Mouse (Mus musculus): ENCODE measurements at regions not wholly inside any gene's neighbourhood (a gene's known extent, or its start where the extent isn't known, plus 50 kb on each side); places are given as distances from the start of the nearest gene placed in this dataset.
"Not testable (repeated sequence)": the region's sequence is repeated elsewhere in the genome, so short reads cannot be mapped to it uniquely, and the experiment has no call there.

GRCm38 (mm10) chr4:8462414-8462813 lies 223.6 kb upstream of the Car8 start:
- not testable (repeated sequence) for H3K4me1 ChIP-seq; H3K9me3 ChIP-seq; H3K27ac ChIP-seq; DNase-seq (ENCODE audit: low spot score); H3K36me3 ChIP-seq; H3K27me3 ChIP-seq (ENCODE audit: insufficient read depth, poor library complexity, severe bottlenecking); H3K4me3 ChIP-seq
- 88% methylated on average over 6 of the region's 6 CpGs for WGBS

GRCm38 (mm10) chr4:8454346-8454745 lies 215.5 kb upstream of the Car8 start:
- WGBS = 80% methylated on average over 2 of the region's 2 CpGs
- DNase-seq (ENCODE audit: low spot score) = no peak
- Histone ChIP-seq H3K27me3 (ENCODE audit: insufficient read depth, poor library complexity, severe bottlenecking) (no peaks in the 10 kb centered on the region), H3K36me3 (no peaks in the 10 kb centered on the region), H3K4me3 (no peak overlapping the region), H3K27ac (no peak overlapping the region), H3K4me1 (no peaks in the 10 kb centered on the region), H3K9me3 (no peaks in the 10 kb centered on the region)

GRCm38 (mm10) chr4:8432393-8432792 lies 193.6 kb upstream of the Car8 start:
- no peaks in the 10 kb centered on the region for H3K9me3 ChIP-seq
- WGBS = 45% methylated on average over 2 of the region's 2 CpGs

GRCm38 (mm10) chr4:8431032-8431332 lies 192.1 kb upstream of the Car8 start:
- 38% methylated on average over 1 of the region's 1 CpGs for WGBS
- DNase-seq (ENCODE audit: low spot score) = no peak
- no peaks in the 10 kb centered on the region for H3K27me3 ChIP-seq (ENCODE audit: insufficient read depth, poor library complexity, severe bottlenecking)
- no peaks in the 10 kb centered on the region for H3K36me3 ChIP-seq
- no peaks in the 10 kb centered on the region for H3K9me3 ChIP-seq
- H3K4me3 ChIP-seq = no peak overlapping the region
- H3K27ac ChIP-seq = no peak overlapping the region
- H3K4me1 ChIP-seq = peaks cover 4% of the 10 kb centered on the region; the same call in 1 of the 2 replicates

More at GRCm38 (mm10) chr4:8432393-8432792, 193.6 kb upstream of the Car8 start:
- peaks cover 4% of the 10 kb centered on the region; the same call in 1 of the 2 replicates for H3K4me1 ChIP-seq
- DNase-seq (ENCODE audit: low spot score) = no peak
- no peaks in the 10 kb centered on the region for H3K27me3 ChIP-seq (ENCODE audit: insufficient read depth, poor library complexity, severe bottlenecking)
- no peak overlapping the region for H3K27ac ChIP-seq
- H3K36me3 ChIP-seq = no peaks in the 10 kb centered on the region
- no peak overlapping the region for H3K4me3 ChIP-seq

- no peaks in the 10 kb centered on the region for H3K36me3 ChIP-seq
- 86% methylated on average over 4 of the region's 4 CpGs for WGBS
- no peaks in the 10 kb centered on the region for H3K9me3 ChIP-seq
- H3K4me1 ChIP-seq = peaks cover 4% of the 10 kb centered on the region; the same call in 1 of the 2 replicates
- H3K27ac ChIP-seq = no peak overlapping the region
- no peaks in the 10 kb centered on the region for H3K27me3 ChIP-seq (ENCODE audit: insufficient read depth, poor library complexity, severe bottlenecking)
- H3K4me3 ChIP-seq = no peak overlapping the region
- DNase-seq (ENCODE audit: low spot score) = no peak
Measured at GRCm38 (mm10) chr4:8430269-8431031, 191.6 kb upstream of the Car8 start.

- H3K4me1 ChIP-seq = peaks cover 4% of the 10 kb centered on the region; the same call in 1 of the 2 replicates
- H3K27ac ChIP-seq = no peak overlapping the region
- H3K27me3 ChIP-seq (ENCODE audit: insufficient read depth, poor library complexity, severe bottlenecking) = no peaks in the 10 kb centered on the region
- H3K4me3 ChIP-seq = no peak overlapping the region
- H3K9me3 ChIP-seq = no peaks in the 10 kb centered on the region
- DNase-seq (ENCODE audit: low spot score) = no peak
- H3K36me3 ChIP-seq = no peaks in the 10 kb centered on the region
- WGBS = 64% methylated on average over 5 of the region's 5 CpGs
Measured at GRCm38 (mm10) chr4:8429771-8430170, 190.9 kb upstream of the Car8 start.

GRCm38 (mm10) chr4:8428629-8429523 lies 190.0 kb upstream of the Car8 start:
- H3K4me3 ChIP-seq = no peak overlapping the region
- H3K9me3 ChIP-seq = no peaks in the 10 kb centered on the region
- DNase-seq (ENCODE audit: low spot score) = no peak
- no peak overlapping the region for H3K27ac ChIP-seq
- H3K4me1 ChIP-seq = peaks cover 4% of the 10 kb centered on the region; the same call in 1 of the 2 replicates
- WGBS = 85% methylated on average over 11 of the region's 11 CpGs
- H3K27me3 ChIP-seq (ENCODE audit: insufficient read depth, poor library complexity, severe bottlenecking) = no peaks in the 10 kb centered on the region
- H3K36me3 ChIP-seq = no peaks in the 10 kb centered on the region

- Histone ChIP-seq H3K4me1 (peaks cover 4% of the 10 kb centered on the region; the same call in 1 of the 2 replicates), H3K36me3 (no peaks in the 10 kb centered on the region), H3K27ac (no peak overlapping the region), H3K27me3 (ENCODE audit: insufficient read depth, poor library complexity, severe bottlenecking) (no peaks in the 10 kb centered on the region), H3K9me3 (no peaks in the 10 kb centered on the region), H3K4me3 (no peak overlapping the region)
- DNase-seq (ENCODE audit: low spot score) = no peak
- WGBS = 57% methylated on average over 4 of the region's 4 CpGs
Measured at GRCm38 (mm10) chr4:8427812-8428211, 189.0 kb upstream of the Car8 start.

- peaks cover 2% of the 10 kb centered on the region; the same call in 1 of the 2 replicates for H3K4me1 ChIP-seq
- H3K4me3 ChIP-seq = no peak overlapping the region
- H3K36me3 ChIP-seq = no peaks in the 10 kb centered on the region
- H3K27ac ChIP-seq = no peak overlapping the region
- H3K9me3 ChIP-seq = no peaks in the 10 kb centered on the region
- DNase-seq (ENCODE audit: low spot score) = no peak
- WGBS = 66% methylated on average over 16 of the region's 16 CpGs
- no peaks in the 10 kb centered on the region for H3K27me3 ChIP-seq (ENCODE audit: insufficient read depth, poor library complexity, severe bottlenecking)
Measured at GRCm38 (mm10) chr4:8423392-8424045, 184.7 kb upstream of the Car8 start.

- no peaks in the 10 kb centered on the region for H3K27me3 ChIP-seq (ENCODE audit: insufficient read depth, poor library complexity, severe bottlenecking)
- H3K9me3 ChIP-seq = no peaks in the 10 kb centered on the region
- no peak for DNase-seq (ENCODE audit: low spot score)
- no peak overlapping the region for H3K4me3 ChIP-seq
- H3K4me1 ChIP-seq = peaks cover 9% of the 10 kb centered on the region
- 91% methylated on average over 6 of the region's 6 CpGs for WGBS
- no peak overlapping the region for H3K27ac ChIP-seq
- no peaks in the 10 kb centered on the region for H3K36me3 ChIP-seq
Measured at GRCm38 (mm10) chr4:8421285-8421684, 182.4 kb upstream of the Car8 start.

GRCm38 (mm10) chr4:8418374-8419031 lies 179.7 kb upstream of the Car8 start:
- Histone ChIP-seq H3K27ac (no peak overlapping the region), H3K9me3 (no peaks in the 10 kb centered on the region), H3K36me3 (no peaks in the 10 kb centered on the region), H3K27me3 (ENCODE audit: insufficient read depth, poor library complexity, severe bottlenecking) (no peaks in the 10 kb centered on the region), H3K4me1 (peaks cover 9% of the 10 kb centered on the region), H3K4me3 (no peak overlapping the region)
- 19% methylated on average over 1 of the region's 1 CpGs for WGBS
- no peak for DNase-seq (ENCODE audit: low spot score)

GRCm38 (mm10) chr4:8417821-8418220 lies 179.0 kb upstream of the Car8 start:
- Histone ChIP-seq H3K27me3 (ENCODE audit: insufficient read depth, poor library complexity, severe bottlenecking) (no peaks in the 10 kb centered on the region), H3K4me3 (no peak overlapping the region), H3K36me3 (no peaks in the 10 kb centered on the region), H3K4me1 (peaks cover 9% of the 10 kb centered on the region), H3K9me3 (no peaks in the 10 kb centered on the region), H3K27ac (peak overlapping the region; percentile 47; the same call in 1 of the 2 replicates)
- no peak for DNase-seq (ENCODE audit: low spot score)
- 28% methylated on average over 5 of the region's 5 CpGs for WGBS

Measured in heart, embryonic 10.5 days (tissue).